Mouse (Mus musculus) bone marrow, adult 2 months (tissue): ENCODE data around the gene Ulk4. TPM values are rescaled to one million over a fixed set of nuclear protein-coding genes. Genes with fewer than 3 reads are reported as not detected.
"Not testable (repeated sequence)": the region's sequence is repeated elsewhere in the genome, so short reads cannot be mapped to it uniquely, and the experiment has no call there.

Source experiments
- H3K27ac ChIP-seq: fragments of 200-500 bp; 2 replicates; pipeline ENCODE4 v1.5.1; 2012; ENCODE audit warnings: low read depth, mild to moderate bottlenecking, control low read depth, inconsistent platforms, low read length; ENCODE audit not compliant: control insufficient read depth, poor library complexity, insufficient read depth
- H3K4me1 ChIP-seq: fragments of 200-500 bp; 2 replicates; pipeline ENCODE4 v1.6.1; 2011; ENCODE audit warnings: low read length; ENCODE audit not compliant: control insufficient read depth, insufficient read depth
- H3K4me3 ChIP-seq: fragments of 200-500 bp; replicated peaks from 2 replicates; pipeline ENCODE3; 2011; ENCODE audit warnings: mild to moderate bottlenecking, low read depth, low read length, control low read depth; ENCODE audit not compliant: control insufficient read depth
- CTCF ChIP-seq: fragments of 200-500 bp; IDR thresholded peaks from 2 replicates; pipeline ENCODE4 v1.5.1; 2011; ENCODE audit warnings: low read length, control low read depth; ENCODE audit not compliant: control insufficient read depth, insufficient read depth
- POLR2A ChIP-seq: fragments of 200-500 bp; IDR thresholded peaks from 2 replicates; pipeline ENCODE4 v1.6.1; 2011; ENCODE audit warnings: low read depth, mild to moderate bottlenecking, control low read depth, low read length, borderline replicate concordance; ENCODE audit not compliant: control insufficient read depth
- WGBS: fragments of 180-500 bp; shearing (Covaris S2); methylation state at CpG from one replicate; pipeline ENCODE4 v1.1.7; 2018; 5-methylcytosine and 5-hydroxymethylcytosine counted together
- polyA plus RNA-seq: library from polyadenylated mRNA; stranded (reverse); fragments of >200 nt; gene quantifications from 2 replicates; pipeline ENCODE4 v1.2.4, GENCODE M21; 2011; ENCODE audit warnings: low replicate concordance; ENCODE audit not compliant: missing spikeins, insufficient read depth, insufficient read length

Gene Ulk4
- polyA plus RNA-seq, 1 experiment = not detected

DNA sequence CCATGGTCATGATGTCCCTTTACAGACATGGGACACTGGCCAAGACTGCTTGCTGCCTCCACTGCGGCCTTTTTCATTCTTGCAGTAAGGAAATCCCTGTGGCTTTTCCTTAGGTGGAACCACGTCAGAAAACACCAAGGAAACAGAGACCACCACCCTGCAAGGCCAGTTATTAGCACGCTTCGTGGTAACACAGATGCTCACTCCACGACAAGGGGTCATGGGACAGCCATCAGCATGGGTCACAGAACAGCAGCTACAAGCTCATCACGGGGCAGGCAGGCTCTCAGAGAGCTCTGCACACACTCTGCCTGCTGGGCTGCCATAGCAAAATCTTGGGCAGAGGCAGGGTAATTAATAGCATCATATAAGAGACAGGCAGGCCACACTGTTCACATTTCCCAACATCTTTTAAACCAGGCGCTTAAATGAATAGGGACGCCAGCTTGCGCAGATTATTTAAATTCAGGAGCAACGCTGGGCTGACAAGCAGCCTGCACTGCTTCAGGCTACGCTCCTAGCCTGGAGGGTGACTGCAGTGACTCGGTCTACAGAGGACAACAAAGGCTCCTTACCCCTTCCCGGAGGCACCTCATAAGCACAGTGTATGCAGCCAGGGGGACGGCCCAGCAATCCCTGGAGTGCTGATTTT lies 72.7 kb downstream of the Ulk4 start:
- Histone ChIP-seq H3K4me3 (no peak overlapping the region), H3K4me1 (no peaks in the 10 kb centered on the region), H3K27ac (no peak overlapping the region)
- no peak for TF ChIP-seq POLR2A
- TF ChIP-seq CTCF = no peak
- WGBS = 86% methylated on average over 14 of the region's 14 CpGs

DNA sequence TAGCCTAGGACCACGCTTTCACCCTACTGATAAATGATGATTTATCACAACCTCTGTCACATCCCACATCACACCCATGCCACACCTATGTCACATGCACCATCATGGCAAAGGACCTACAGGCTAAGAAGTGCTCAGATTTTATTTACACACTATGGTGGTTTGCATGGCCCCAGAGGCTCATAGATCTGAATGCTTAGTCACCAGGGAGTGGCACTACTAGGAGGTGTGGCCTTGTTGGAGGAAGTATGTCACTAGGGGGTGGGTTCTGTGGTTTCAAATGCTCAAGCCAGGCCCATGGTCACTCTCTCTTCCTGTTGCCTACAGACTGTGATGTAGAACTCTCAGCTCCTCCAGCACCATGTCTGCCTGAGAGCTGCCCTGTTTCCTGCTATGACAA lies 73.3 kb downstream of the Ulk4 start:
- Histone ChIP-seq H3K4me3 (no peak overlapping the region), H3K27ac (no peak overlapping the region), H3K4me1 (no peaks in the 10 kb centered on the region)
- 78% methylated on average over 1 of the region's 1 CpGs for WGBS
- TF ChIP-seq POLR2A = no peak
- TF ChIP-seq CTCF = no peak

DNA sequence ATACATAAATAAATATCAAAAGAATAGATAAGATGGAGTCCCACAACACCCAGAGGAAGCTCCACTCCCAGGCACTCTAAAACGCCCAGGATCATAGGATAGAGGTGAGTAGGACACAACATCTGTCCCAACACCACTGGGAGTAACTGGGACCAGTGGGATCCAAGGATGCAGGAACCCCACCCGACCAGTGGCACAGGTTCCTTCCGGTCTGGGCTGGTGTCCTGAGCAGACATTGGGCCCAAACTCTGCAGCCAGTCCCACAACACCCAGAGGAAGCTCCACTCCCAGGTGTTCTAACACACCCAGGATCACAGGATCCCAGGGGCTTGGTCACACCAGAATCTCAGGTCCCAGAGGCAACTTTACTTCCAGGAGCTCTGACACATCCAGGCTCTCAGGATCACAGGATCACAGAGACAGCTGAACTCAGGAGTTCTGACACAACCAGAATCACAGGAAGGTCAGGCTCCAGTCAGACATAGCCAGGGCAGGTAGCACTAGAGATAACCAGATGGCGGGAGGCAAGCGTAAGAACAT lies 77.8 kb downstream of the Ulk4 start:
- 80% methylated on average over 5 of the region's 5 CpGs for WGBS
- not testable (repeated sequence) for H3K27ac ChIP-seq, H3K4me1 ChIP-seq, H3K4me3 ChIP-seq

DNA sequence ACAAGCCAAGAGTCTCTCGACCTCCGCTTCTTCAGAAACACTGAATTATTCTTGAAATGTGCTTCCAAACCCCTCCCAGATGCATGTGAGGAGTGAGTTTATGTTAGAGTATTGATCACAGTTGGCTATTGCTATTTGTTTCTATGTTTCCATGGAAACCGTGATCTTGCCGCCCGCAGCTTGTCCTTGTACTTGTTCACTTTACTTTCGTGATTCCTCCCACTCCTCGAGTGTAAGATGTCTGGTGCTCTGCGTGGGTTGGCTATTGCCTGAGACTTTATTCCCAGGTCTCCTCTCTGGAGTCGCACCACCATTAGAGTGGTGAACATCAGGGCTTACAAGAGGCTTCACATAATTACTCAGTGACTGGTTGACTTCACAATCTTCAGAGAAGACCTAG lies 80.5 kb downstream of the Ulk4 start:
- 85% methylated on average over 9 of the region's 9 CpGs for WGBS
- Histone ChIP-seq H3K27ac (no peak overlapping the region), H3K4me3 (no peak overlapping the region), H3K4me1 (no peaks in the 10 kb centered on the region)
- TF ChIP-seq POLR2A (no peak), CTCF (no peak)

DNA sequence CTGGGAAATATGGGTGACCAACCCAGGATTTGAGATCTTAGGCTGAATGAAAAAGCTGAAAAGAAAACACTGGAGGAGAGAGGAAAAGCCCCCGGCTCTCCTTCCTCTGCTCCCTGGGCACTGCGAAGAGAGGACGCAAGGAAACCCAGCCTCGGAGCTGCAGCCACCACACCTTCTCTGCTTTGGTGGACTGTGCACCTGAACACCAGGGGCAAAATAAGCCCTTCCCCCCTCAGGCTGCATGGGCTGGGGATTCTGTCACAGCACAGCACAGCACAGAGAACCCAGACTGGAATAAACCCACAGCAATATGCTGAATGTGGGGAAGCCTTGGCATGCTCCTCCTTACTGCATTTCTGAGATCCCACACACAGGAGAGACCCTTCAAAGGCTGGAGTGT lies 81.9 kb downstream of the Ulk4 start:
- no peak overlapping the region; the same call in 1 of the 2 replicates for H3K27ac ChIP-seq
- no peak for TF ChIP-seq CTCF
- no peak for TF ChIP-seq POLR2A
- WGBS = 89% methylated on average over 4 of the region's 4 CpGs

DNA sequence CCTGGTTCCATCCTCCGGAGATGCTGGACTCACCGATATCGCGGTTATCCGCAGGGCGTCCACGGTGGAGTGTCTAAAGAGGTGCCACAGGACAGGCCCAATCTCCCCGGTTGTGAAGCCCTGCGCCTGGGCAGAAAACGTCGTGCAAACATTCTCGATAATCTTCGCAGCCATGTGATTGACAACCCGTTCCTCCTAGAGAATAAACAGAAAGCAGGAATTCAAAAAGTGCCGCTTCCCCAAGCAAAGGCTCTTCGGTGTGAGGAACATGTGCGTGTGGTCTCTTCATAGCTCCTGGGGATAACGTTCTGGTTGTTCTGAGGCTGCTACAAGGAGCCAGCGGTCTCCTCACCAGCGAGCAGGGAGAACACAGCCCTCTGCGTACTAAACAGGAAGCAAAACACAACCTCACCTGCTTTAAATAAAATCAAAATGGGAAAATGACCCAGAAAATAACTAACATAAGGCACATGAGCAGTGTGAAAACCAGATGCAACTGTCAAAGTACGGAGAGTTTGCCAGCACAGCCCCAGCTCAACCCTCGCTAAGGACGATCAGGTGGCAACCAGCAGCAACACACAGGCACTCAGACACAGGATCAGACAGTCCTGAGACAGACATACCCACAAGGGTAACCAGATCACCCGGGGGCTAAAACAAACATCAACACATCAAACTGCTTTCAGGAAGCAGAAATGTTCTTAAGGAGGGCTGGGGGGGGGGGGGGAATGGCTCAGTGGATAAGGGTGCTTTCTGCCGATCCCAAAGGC lies 84.2 kb downstream of the Ulk4 start:
- H3K4me1 ChIP-seq = no peaks in the 10 kb centered on the region
- H3K4me3 ChIP-seq = no peak overlapping the region
- TF ChIP-seq POLR2A = no peak
- H3K27ac ChIP-seq = no peak overlapping the region
- 88% methylated on average over 26 of the region's 26 CpGs for WGBS

More for the DNA sequence above, 81.9 kb downstream of the Ulk4 start:
- H3K4me1 ChIP-seq = no peaks in the 10 kb centered on the region
- no peak overlapping the region for H3K4me3 ChIP-seq

DNA sequence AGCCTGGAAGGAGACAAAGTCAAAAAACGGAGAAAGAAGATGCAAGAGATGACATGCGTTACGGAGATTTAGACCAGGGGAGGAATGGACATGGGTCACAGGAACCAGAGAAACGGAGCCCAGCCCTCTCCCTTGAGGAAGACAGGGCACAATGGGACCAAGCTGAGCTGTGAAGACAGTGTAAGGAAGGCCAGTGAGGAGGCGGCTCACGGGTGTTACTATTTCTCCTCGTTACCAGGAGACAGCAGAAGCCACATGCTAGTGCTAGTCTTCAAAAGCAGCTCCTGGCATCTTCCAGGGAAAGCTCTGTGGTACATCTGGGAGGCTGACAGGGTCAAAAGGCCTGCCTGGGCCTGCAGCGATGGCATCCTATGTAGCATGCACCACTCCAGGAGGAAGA lies 89.2 kb downstream of the Ulk4 start:
- Histone ChIP-seq H3K4me1 (no peaks in the 10 kb centered on the region), H3K4me3 (no peak overlapping the region)
- WGBS = 90% methylated on average over 8 of the region's 8 CpGs

DNA sequence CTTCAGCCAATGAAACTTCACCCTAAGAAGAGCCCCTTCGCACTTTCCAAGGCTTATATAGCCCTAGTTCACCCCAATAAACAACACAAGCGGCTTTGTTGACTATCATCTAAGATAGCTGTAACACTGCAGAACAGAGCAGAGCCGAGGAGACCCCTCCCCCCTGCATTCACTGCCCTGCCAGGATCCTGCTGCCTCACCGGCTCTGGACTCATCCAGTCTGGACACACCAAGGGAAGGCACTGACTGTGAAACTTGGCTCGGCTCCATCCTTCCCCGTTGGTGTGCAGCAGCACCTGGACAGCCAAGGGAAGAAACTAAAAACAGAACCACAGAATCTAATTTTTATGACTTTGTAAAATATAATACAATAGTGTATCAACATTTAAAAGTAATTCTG lies 91.2 kb downstream of the Ulk4 start:
- H3K4me1 ChIP-seq = no peaks in the 10 kb centered on the region
- no peak overlapping the region for H3K27ac ChIP-seq
- H3K4me3 ChIP-seq = no peak overlapping the region
- 72% methylated on average over 6 of the region's 6 CpGs for WGBS
- TF ChIP-seq POLR2A (no peak), CTCF (no peak)

More for the DNA sequence above, 89.2 kb downstream of the Ulk4 start:
- no peak for TF ChIP-seq CTCF
- no peak for TF ChIP-seq POLR2A
- no peak overlapping the region for H3K27ac ChIP-seq

DNA sequence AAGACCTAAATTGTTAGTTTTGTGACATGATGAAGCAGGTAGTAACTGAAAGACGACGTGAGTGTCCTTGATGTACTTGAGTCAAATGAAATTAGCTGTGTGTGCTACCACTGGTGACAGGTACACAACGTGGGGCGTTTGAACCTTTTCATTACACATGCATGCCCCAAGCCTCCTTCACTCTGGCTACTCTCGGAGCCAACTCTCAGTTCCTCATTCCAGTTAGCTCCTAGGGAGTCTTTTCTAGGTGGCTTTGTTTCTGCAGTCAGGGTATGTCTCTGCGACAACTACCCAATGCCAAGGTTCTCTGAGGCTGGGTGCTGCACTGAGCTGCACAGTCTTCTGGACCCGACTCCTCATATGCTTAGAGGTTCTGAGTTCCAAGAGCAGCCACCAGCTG lies 100.6 kb downstream of the Ulk4 start:
- no peak overlapping the region for H3K27ac ChIP-seq
- no peak for TF ChIP-seq POLR2A
- no peak for TF ChIP-seq CTCF
- 68% methylated on average over 7 of the region's 7 CpGs for WGBS
- H3K4me3 ChIP-seq = no peak overlapping the region
- no peaks in the 10 kb centered on the region for H3K4me1 ChIP-seq
